9 mouse cellular contexts compared by ENCODE assay signal in genomic region chr2:14295334-14295733, GRCm38 (mm10).
A peak's percentile ranks its signal among the peaks of the same experiment; 100 is the strongest.
DNase-seq lines count a peak whose midpoint lies in the region; ATAC-seq and TF ChIP-seq lines count a peak whose summit lies in the region.
"Had no signal": no experiment of that assay in that cellular context is flagged by ENCODE, and none has a peak within 500 bp of the region (broad histone marks: within the 10 kb centered on the region; RNA-seq: fewer than 3 reads in every experiment).

No protein-coding gene starts in this region.

- H3K27me3 ChIP-seq in CH12.LX (replicated peaks): no peaks in the 10 kb centered on the region
- H3K27me3 ChIP-seq in forebrain, embryonic 10.5 days (ENCODE audit: poor library complexity, severe bottlenecking): no peaks in the 10 kb centered on the region
- no peaks in the 10 kb centered on the region for H3K27me3 ChIP-seq in lung, postnatal 0 days (replicated peaks; ENCODE audit: insufficient read depth, low read length)
- H3K27me3 ChIP-seq: limb, embryonic 12.5 days had no signal

- no peaks in the 10 kb centered on the region for H3K36me3 ChIP-seq in CH12.LX (replicated peaks in 1 of 2; ENCODE audit: control insufficient read depth in 1 of 2, insufficient read depth in 1 of 2, low read length in 1 of 2)
- H3K36me3 ChIP-seq in forebrain, embryonic 10.5 days (replicated peaks): no peaks in the 10 kb centered on the region
- H3K36me3 ChIP-seq in lung, postnatal 0 days (ENCODE audit: insufficient read depth, low read length): no peaks in the 10 kb centered on the region
- H3K36me3 ChIP-seq: limb, embryonic 12.5 days had no signal

- WGBS in forebrain, embryonic 10.5 days: 44% methylated on average over 5 of the region's 5 CpGs
- 24% methylated on average over 5 of the region's 5 CpGs for WGBS in lung, postnatal 0 days

- peak; percentile 89 for DNase-seq in CH12.LX (ENCODE audit: extremely low read depth)
- DNase-seq in forebrain, embryonic 10.5 days (ENCODE audit: extremely low spot score, low spot score): peak; percentile 79
- DNase-seq in heart, postnatal 10 days: peak; percentile 91 to 97
- peak; percentile 81 to 96 for DNase-seq in layer of hippocampus, adult 18-20 months (ENCODE audit: low spot score in 2 of 2)
- DNase-seq in lung, postnatal 0 days (ENCODE audit: low spot score): peak; percentile 89
- DNase-seq in ovary, postnatal 36 days (ENCODE audit: low spot score): peak; percentile 84
- peak; percentile 88 for DNase-seq in thymus, postnatal 25 days

- H3K4me1 ChIP-seq in CH12.LX (ENCODE audit: control insufficient read depth in 1 of 2, insufficient read depth in 2 of 2): no peaks in the 10 kb centered on the region
- H3K4me1 ChIP-seq in bone marrow macrophage, adult 2 months (ENCODE audit: control insufficient read depth, insufficient read depth, low read length): no peaks in the 10 kb centered on the region
- H3K4me1 ChIP-seq in forebrain, embryonic 10.5 days: no peaks in the 10 kb centered on the region
- H3K4me1 ChIP-seq in lung, postnatal 0 days (ENCODE audit: insufficient read depth, low read depth, low read length): no peaks in the 10 kb centered on the region
- H3K4me1 ChIP-seq: limb, embryonic 12.5 days had no signal

- TF ChIP-seq RAD21 in CH12.LX (IDR thresholded peaks at IDR 0.05; ENCODE audit: low read depth, low read length): peak; percentile 97

- H3K4me2 ChIP-seq in CH12.LX (ENCODE audit: insufficient read depth, low read depth, poor library complexity, severe bottlenecking): no peak overlapping the region
- no peak overlapping the region for H3K4me2 ChIP-seq in lung, postnatal 0 days (replicated peaks; ENCODE audit: low read depth, low read length)
- H3K4me2 ChIP-seq: limb, embryonic 12.5 days had no signal

- H3K27ac ChIP-seq in CH12.LX (ENCODE audit: insufficient read depth, low read depth): no peak overlapping the region
- no peak overlapping the region for H3K27ac ChIP-seq in bone marrow macrophage, adult 2 months (ENCODE audit: insufficient read depth, low read depth, low read length)
- H3K27ac ChIP-seq in forebrain, embryonic 10.5 days: no peak overlapping the region
- H3K27ac ChIP-seq in lung, postnatal 0 days (ENCODE audit: low read length): no peak overlapping the region
- H3K27ac ChIP-seq: limb, embryonic 12.5 days had no signal

- TF ChIP-seq CTCF in CH12.LX (conservative IDR thresholded peaks at IDR 0.05 in 1 of 2, IDR thresholded peaks at IDR 0.05 in 1 of 2; ENCODE audit: low read depth in 2 of 2, low read length in 2 of 2): peak; percentile 73 to 100
- peak; percentile 53 for TF ChIP-seq CTCF in bone marrow macrophage, adult 2 months (IDR thresholded peaks at IDR 0.05; ENCODE audit: low read depth, low read length)
- TF ChIP-seq CTCF in lung, postnatal 0 days (IDR thresholded peaks at IDR 0.05): peak; percentile 100

- ATAC-seq in lung, postnatal 0 days: peak; percentile 76

- no peaks in the 10 kb centered on the region for H3K9me3 ChIP-seq in CH12.LX (replicated peaks; ENCODE audit: low read length)
- H3K9me3 ChIP-seq in forebrain, embryonic 10.5 days: no peaks in the 10 kb centered on the region
- H3K9me3 ChIP-seq in lung, postnatal 0 days (ENCODE audit: low read length): no peaks in the 10 kb centered on the region
- H3K9me3 ChIP-seq: limb, embryonic 12.5 days had no signal

- no peaks in the 10 kb centered on the region for H3K79me2 ChIP-seq in CH12.LX (replicated peaks; ENCODE audit: control insufficient read depth, extremely low read depth, insufficient read depth, poor library complexity, severe bottlenecking)

- no peak for TF ChIP-seq EP300 in CH12.LX (IDR thresholded peaks at IDR 0.05; ENCODE audit: low read length)
- no peak for TF ChIP-seq EP300 in lung, postnatal 0 days (IDR thresholded peaks at IDR 0.05)

- dilution Hi-C loops in CH12.LX (cut with MboI; ENCODE audit: extremely low pct_ligation_motif_present, extremely low pct_unique_long_range_greater_than_20kb, low sequenced_read_pairs): no loop called here

- in situ Hi-C loops in CH12.LX (cut with MboI; ENCODE audit: low pct_ligation_motif_present, low pct_unique_long_range_greater_than_20kb, low sequenced_read_pairs): loop anchor here (10.0 kb wide), 1 partner anchor 251 kb away; no protein-coding TSS in a partner anchor

- no peak overlapping the region for H3K9ac ChIP-seq in CH12.LX (ENCODE audit: insufficient read depth, low read depth)
- no peak overlapping the region for H3K9ac ChIP-seq in lung, postnatal 0 days (replicated peaks; ENCODE audit: low read depth)
- H3K9ac ChIP-seq: limb, embryonic 12.5 days had no signal

- intact Hi-C loops in heart, postnatal 10 days (cut with DNase I): no loop called here

- no peak overlapping the region for H3K4me3 ChIP-seq in CH12.LX (replicated peaks in 1 of 3; ENCODE audit: low read depth in 2 of 3, low read length in 2 of 3, poor library complexity in 1 of 3)
- H3K4me3 ChIP-seq in bone marrow macrophage, adult 2 months (ENCODE audit: insufficient read depth, low read length): no peak overlapping the region
- H3K4me3 ChIP-seq in forebrain, embryonic 10.5 days: no peak overlapping the region
- no peak overlapping the region for H3K4me3 ChIP-seq in lung, postnatal 0 days (ENCODE audit: low read depth, low read length)
- H3K4me3 ChIP-seq: limb, embryonic 12.5 days had no signal

- no peak for TF ChIP-seq POLR2A in CH12.LX (IDR thresholded peaks at IDR 0.05; ENCODE audit: low read depth, low read length)
- TF ChIP-seq POLR2A in bone marrow macrophage, adult 2 months (IDR thresholded peaks at IDR 0.05; ENCODE audit: borderline replicate concordance, low read depth, low read length): no peak

TF ChIP-seq in CH12.LX, 34 proteins besides CTCF, POLR2A, EP300 and RAD21:
- no peak for TF ChIP-seq ELF1 (IDR thresholded peaks at IDR 0.05; ENCODE audit: low read depth, low read length)
- TF ChIP-seq CHD1 (IDR thresholded peaks at IDR 0.05; ENCODE audit: low read depth, low read length): no peak
- TF ChIP-seq USF2 (conservative IDR thresholded peaks at IDR 0.05; ENCODE audit: low read depth, low read length): no peak
- TF ChIP-seq NELFE (IDR thresholded peaks at IDR 0.05; ENCODE audit: low read depth, low read length): peak; percentile 77; the same call in 1 of the 2 replicates
- TF ChIP-seq SIN3A (IDR thresholded peaks at IDR 0.05; ENCODE audit: low read length): no peak
- TF ChIP-seq PAX5 (IDR thresholded peaks at IDR 0.05; ENCODE audit: low read length): no peak
- TF ChIP-seq BHLHE40 (IDR thresholded peaks at IDR 0.05; ENCODE audit: low read depth, low read length): no peak
- no peak for TF ChIP-seq NRF1 (IDR thresholded peaks at IDR 0.05; ENCODE audit: low read depth, low read length)
- 0 out of 2 replicates have a peak, but pooled peaks have one; percentile 27 for TF ChIP-seq ZNF384 (IDR thresholded peaks at IDR 0.05; ENCODE audit: low read depth, low read length)
- no peak for TF ChIP-seq KAT2A (IDR thresholded peaks at IDR 0.05; ENCODE audit: insufficient replicate concordance, low read length)
- no peak for TF ChIP-seq ETS1 (conservative IDR thresholded peaks at IDR 0.05; ENCODE audit: low read depth, low read length)
- TF ChIP-seq ZMIZ1 (IDR thresholded peaks at IDR 0.05; ENCODE audit: low read depth, low read length): no peak
- no peak for TF ChIP-seq ZKSCAN1 (IDR thresholded peaks at IDR 0.05; ENCODE audit: borderline replicate concordance, low read depth, low read length)
- no peak for TF ChIP-seq JUND (conservative IDR thresholded peaks at IDR 0.05; ENCODE audit: low read depth, low read length)
- peak; percentile 47; the same call in 1 of the 2 replicates for TF ChIP-seq IRF4 (IDR thresholded peaks at IDR 0.05; ENCODE audit: low read depth, low read length)
- TF ChIP-seq ZC3H11A (IDR thresholded peaks at IDR 0.05; ENCODE audit: low read depth, low read length): peak; percentile 88
- no peak for TF ChIP-seq UBTF (IDR thresholded peaks at IDR 0.05; ENCODE audit: low read depth, low read length)
- TF ChIP-seq MYC (IDR thresholded peaks at IDR 0.05; ENCODE audit: low read depth, low read length): 0 out of 2 replicates have a peak, but pooled peaks have one; percentile 49
- TF ChIP-seq JUN (IDR thresholded peaks at IDR 0.05; ENCODE audit: insufficient read depth, low read depth, low read length): no peak
- TF ChIP-seq GABPA (IDR thresholded peaks at IDR 0.05; ENCODE audit: insufficient replicate concordance, low read depth, low read length): no peak
- peak; percentile 71 for TF ChIP-seq MAX (IDR thresholded peaks at IDR 0.05; ENCODE audit: low read length)
- TF ChIP-seq MAZ (IDR thresholded peaks at IDR 0.05; ENCODE audit: low read depth, low read length): no peak
- no peak for TF ChIP-seq CHD2 (IDR thresholded peaks at IDR 0.05; ENCODE audit: low read length)
- TF ChIP-seq POLR2AphosphoS2 (IDR thresholded peaks at IDR 0.05; ENCODE audit: low read depth, low read length): no peak
- no peak for TF ChIP-seq TBP (conservative IDR thresholded peaks at IDR 0.05; ENCODE audit: low read depth, low read length)
- TF ChIP-seq USF1 (IDR thresholded peaks at IDR 0.05; ENCODE audit: low read depth, low read length): no peak
- TF ChIP-seq RCOR1 (conservative IDR thresholded peaks at IDR 0.05; ENCODE audit: low read depth, low read length): no peak
- TF ChIP-seq TCF12 (IDR thresholded peaks at IDR 0.05; ENCODE audit: low read depth, low read length): no peak
- TF ChIP-seq SMC3 (IDR thresholded peaks at IDR 0.05; ENCODE audit: low read depth, low read length): peak; percentile 99
TF ChIP-seq in CH12.LX: peak in this region for 7.
